In the genomic region with DNA sequence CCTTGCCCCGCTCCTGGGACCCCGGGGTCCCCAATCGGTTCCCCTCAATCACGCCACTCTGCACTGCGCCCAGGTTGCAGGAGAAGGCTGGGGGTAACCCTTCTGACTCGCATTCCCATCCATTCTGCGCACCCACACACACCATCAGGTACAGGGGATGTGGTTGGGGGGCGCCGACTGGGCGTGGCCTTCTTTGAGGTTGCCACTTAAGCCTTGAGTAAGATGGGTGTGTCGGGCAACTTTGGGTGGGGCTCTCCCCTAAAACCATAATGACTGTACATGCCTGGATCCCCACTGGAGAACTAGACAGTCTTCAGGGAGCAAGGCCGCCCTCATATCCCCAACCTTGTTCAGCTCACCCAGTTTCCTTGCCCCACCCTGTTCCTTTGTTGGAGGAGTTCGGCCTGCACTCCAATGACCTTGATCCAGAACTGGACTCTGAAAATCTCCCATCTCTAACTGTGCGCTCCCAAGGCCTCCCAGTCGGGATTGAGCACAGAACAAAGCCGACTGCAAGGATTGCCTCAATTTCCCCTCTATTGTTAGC, we compare ENCODE assay signal across 8 mouse cellular contexts. TPM values are rescaled to one million over a fixed set of nuclear protein-coding genes. Genes with fewer than 3 reads are reported as not detected.
DNase-seq lines count a peak whose midpoint lies in the region; ATAC-seq and TF ChIP-seq lines count a peak whose summit lies in the region.

No protein-coding gene starts in this region.

- H3K4me2 ChIP-seq in stomach, embryonic 16.5 days (ENCODE audit: low read depth, low read length): peak overlapping the region; percentile 49

- 9% methylated on average over 16 of the region's 16 CpGs for WGBS in limb, embryonic 10.5 days
- WGBS in stomach, embryonic 16.5 days: 10% methylated on average over 16 of the region's 16 CpGs

- no peak for TF ChIP-seq CTCF in gastrocnemius, adult 2 months (IDR thresholded peaks at IDR 0.05)

- peaks cover 69% of the 10 kb centered on the region for H3K27me3 ChIP-seq in limb, embryonic 10.5 days (ENCODE audit: low read depth, poor library complexity, severe bottlenecking)
- peaks cover 62% of the 10 kb centered on the region for H3K27me3 ChIP-seq in stomach, embryonic 16.5 days (ENCODE audit: control insufficient read depth, insufficient read depth, low read length)

- no peaks in the 10 kb centered on the region for H3K36me3 ChIP-seq in limb, embryonic 10.5 days
- H3K36me3 ChIP-seq in stomach, embryonic 16.5 days (ENCODE audit: control insufficient read depth, insufficient read depth, low read length): no peaks in the 10 kb centered on the region

- H3K9ac ChIP-seq in stomach, embryonic 16.5 days (ENCODE audit: low read length): no peak overlapping the region

- intact Hi-C loops in gastrocnemius, adult 2 months (cut with DNase I): no loop called here
- intact Hi-C loops in gastrocnemius, postnatal 14 days (cut with DNase I; ENCODE audit: low total_unique reads): no loop called here

- H3K9me3 ChIP-seq in limb, embryonic 10.5 days (replicated peaks): no peaks in the 10 kb centered on the region
- H3K9me3 ChIP-seq in stomach, embryonic 16.5 days (replicated peaks; ENCODE audit: control insufficient read depth, low read length): no peaks in the 10 kb centered on the region

- H3K27ac ChIP-seq in gastrocnemius, adult 2 months: no peak overlapping the region
- H3K27ac ChIP-seq in limb, embryonic 10.5 days: no peak overlapping the region
- no peak overlapping the region for H3K27ac ChIP-seq in stomach, embryonic 16.5 days (ENCODE audit: low read length)

- ATAC-seq in stomach, embryonic 16.5 days (ENCODE audit: insufficient read depth, low FRiP score): no peak

- peak overlapping the region; percentile 57 for H3K4me3 ChIP-seq in gastrocnemius, adult 2 months
- peak overlapping the region; percentile 47 for H3K4me3 ChIP-seq in limb, embryonic 10.5 days
- peak overlapping the region; percentile 31 for H3K4me3 ChIP-seq in stomach, embryonic 16.5 days (replicated peaks; ENCODE audit: low read length)

- DNase-seq in gastrocnemius, adult 2 months: no peak
- DNase-seq in gastrocnemius, postnatal 14 days: no peak
- DNase-seq in thymus, postnatal 0 days (ENCODE audit: low spot score): peak; percentile 58
- no peak for DNase-seq in thymus, postnatal 25 days
- no peak for DNase-seq in limb, embryonic 10.5 days (ENCODE audit: low spot score)
- DNase-seq in kidney, postnatal 25 days: no peak
- no peak for DNase-seq in urinary bladder, postnatal 4 days (ENCODE audit: low spot score in 2 of 2)

- peaks cover 24% of the 10 kb centered on the region for H3K4me1 ChIP-seq in limb, embryonic 10.5 days
- peaks cover 7% of the 10 kb centered on the region for H3K4me1 ChIP-seq in stomach, embryonic 16.5 days (ENCODE audit: control insufficient read depth, insufficient read depth, low read length)

RNA-seq across cellular contexts. Expression of gene Tubb3, which starts 0.6 kb away (rescaled TPM):
- not detected for total RNA-seq in gastrocnemius, adult 2 months (2021)
- under 1 TPM in 1 of 2 experiments, not detected in 1; 0.16 TPM for total RNA-seq in gastrocnemius, postnatal 14 days (2021)
- polyA plus RNA-seq in thymus, postnatal 0 days (2015; fragmentation: Nextera tagmentation; extraction: Ambion mirVana): 11.9 and 16.3 TPM in 2 replicates
- polyA plus RNA-seq in limb, embryonic 10.5 days (2016; fragmentation: Nextera tagmentation; extraction: Ambion mirVana): 6.9 and 7.9 TPM in 2 replicates
- polyA plus RNA-seq in stomach, embryonic 16.5 days (2015; fragmentation: Nextera tagmentation; extraction: Ambion mirVana): 46.7 and 50.2 TPM in 2 replicates

RNA-seq across cellular contexts. Expression of gene Mc1r, which starts 4.9 kb away (rescaled TPM):
- not detected for total RNA-seq in gastrocnemius, adult 2 months (2021)
- total RNA-seq in gastrocnemius, postnatal 14 days (2021): not detected
- polyA plus RNA-seq in thymus, postnatal 0 days (2015; fragmentation: Nextera tagmentation; extraction: Ambion mirVana): 0.28 and 0.56 TPM in 2 replicates
- not detected in 2 replicates for polyA plus RNA-seq in limb, embryonic 10.5 days (2016; fragmentation: Nextera tagmentation; extraction: Ambion mirVana)
- polyA plus RNA-seq in stomach, embryonic 16.5 days (2015; fragmentation: Nextera tagmentation; extraction: Ambion mirVana): not detected in 2 replicates

RNA-seq across cellular contexts. Expression of gene Def8, which starts 11.5 kb away (rescaled TPM):
- total RNA-seq in gastrocnemius, adult 2 months (2021): 10 to 100 TPM; 38.5 to 39.1 TPM
- 10 to 100 TPM; 36.2 to 36.3 TPM for total RNA-seq in gastrocnemius, postnatal 14 days (2021)
- polyA plus RNA-seq in thymus, postnatal 0 days (2015; fragmentation: Nextera tagmentation; extraction: Ambion mirVana): 21.3 and 24.0 TPM in 2 replicates
- polyA plus RNA-seq in limb, embryonic 10.5 days (2016; fragmentation: Nextera tagmentation; extraction: Ambion mirVana): 43.6 and 44.1 TPM in 2 replicates
- 27.0 and 30.5 TPM in 2 replicates for polyA plus RNA-seq in stomach, embryonic 16.5 days (2015; fragmentation: Nextera tagmentation; extraction: Ambion mirVana)

RNA-seq across cellular contexts. Expression of gene Tcf25, which starts 38.3 kb away (rescaled TPM):
- total RNA-seq in gastrocnemius, adult 2 months (2021): 100 to 1,000 TPM; 134 to 140 TPM
- 100 to 1,000 TPM; 140 to 162 TPM for total RNA-seq in gastrocnemius, postnatal 14 days (2021)
- 155 and 165 TPM in 2 replicates for polyA plus RNA-seq in thymus, postnatal 0 days (2015; fragmentation: Nextera tagmentation; extraction: Ambion mirVana)
- polyA plus RNA-seq in limb, embryonic 10.5 days (2016; fragmentation: Nextera tagmentation; extraction: Ambion mirVana): 116 and 138 TPM in 2 replicates
- polyA plus RNA-seq in stomach, embryonic 16.5 days (2015; fragmentation: Nextera tagmentation; extraction: Ambion mirVana): 167 and 177 TPM in 2 replicates
